Mouse (Mus musculus) adrenal gland, postnatal 10 days (tissue): Measurements from ENCODE around the gene Nbeal2. TPM values are rescaled to one million over a fixed set of nuclear protein-coding genes. Genes with fewer than 3 reads are reported as not detected.

Experiments used
- DNase-seq: peaks from one replicate; pipeline ENCODE4 v3.0.0; 2021; ENCODE audit warnings: mixed read lengths
- total RNA-seq, 2 experiments: library from RNA; stranded (reverse); gene quantifications; 2 replicates each; pipeline ENCODE4 v1.2.3; 2021

Gene Nbeal2
- total RNA-seq, 2 experiments from 2014 or later = 8.2 to 12.0 TPM

- no peak for DNase-seq
Measured at GRCm38 (mm10) chr9:110676492-110676911, 22.5 kb upstream of the Nbeal2 start.

- DNase-seq = no peak
Measured at GRCm38 (mm10) chr9:110673107-110673752, 19.3 kb upstream of the Nbeal2 start.

GRCm38 (mm10) chr9:110672462-110673106, 18.6 kb upstream of the Nbeal2 start:
- DNase-seq = no peak

DNA sequence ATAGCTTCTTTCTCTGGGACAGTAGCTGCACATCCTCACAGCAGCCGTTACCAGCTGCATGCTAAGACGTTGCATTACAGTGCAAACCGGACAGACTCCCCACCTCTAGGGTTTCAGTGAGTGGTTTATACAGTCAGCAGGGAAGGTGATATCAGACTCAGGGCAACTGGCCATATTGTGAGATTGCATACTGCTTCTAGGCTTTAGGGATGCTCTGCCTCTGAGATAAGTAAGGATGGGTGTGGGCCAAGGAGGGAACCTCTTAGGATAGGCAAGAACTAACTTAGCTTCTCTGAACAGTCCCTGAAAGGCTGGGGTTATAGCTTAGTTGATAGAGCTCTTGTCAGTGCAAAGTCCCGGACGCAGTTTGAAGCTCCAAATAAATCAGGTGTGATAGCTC, 15.8 kb upstream of the Nbeal2 start:
- DNase-seq = no peak

- DNase-seq = no peak
Measured at GRCm38 (mm10) chr9:110668601-110669293, 14.8 kb upstream of the Nbeal2 start.

- no peak for DNase-seq
Measured at GRCm38 (mm10) chr9:110667219-110667836, 13.4 kb upstream of the Nbeal2 start.

DNA sequence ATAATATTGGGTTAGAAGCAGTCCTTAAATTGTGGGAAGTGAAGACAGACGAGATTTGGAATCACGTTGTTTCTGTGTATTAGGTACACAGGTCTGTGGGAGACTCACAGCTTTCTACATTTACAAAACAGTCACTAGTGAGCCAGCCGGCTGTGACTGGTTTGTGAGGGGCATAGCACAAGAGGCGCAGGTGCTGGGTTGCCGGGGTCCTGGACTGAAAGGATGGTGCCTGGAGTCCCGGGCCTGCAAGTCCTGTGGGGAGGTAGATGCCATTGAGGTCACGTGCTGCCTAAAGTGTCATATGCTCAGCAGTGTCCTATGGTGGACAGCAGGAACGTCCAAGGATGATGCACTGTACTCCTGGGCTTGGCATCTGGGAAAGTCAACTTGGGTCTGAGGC, 12.4 kb upstream of the Nbeal2 start:
- no peak for DNase-seq

DNA sequence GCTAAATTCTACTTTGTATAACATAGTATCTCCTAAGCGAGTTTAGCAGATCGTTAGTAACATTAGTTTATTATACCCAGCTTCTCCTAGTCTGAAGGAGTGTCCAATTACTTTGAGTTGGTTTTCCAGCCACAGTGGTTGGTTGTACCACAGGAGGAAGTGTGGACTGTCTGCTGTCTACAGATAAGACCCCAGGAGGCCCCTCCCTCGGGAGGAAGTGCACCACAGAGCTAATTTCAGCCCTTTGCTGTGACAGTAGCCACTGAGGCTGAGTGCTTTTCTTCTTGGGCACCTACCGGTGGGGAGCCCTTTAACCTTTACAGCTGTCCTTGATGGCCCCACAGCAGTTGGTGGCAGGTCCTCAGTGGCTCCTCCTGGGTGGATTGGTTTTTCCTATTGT, 12.0 kb upstream of the Nbeal2 start:
- no peak for DNase-seq

DNA sequence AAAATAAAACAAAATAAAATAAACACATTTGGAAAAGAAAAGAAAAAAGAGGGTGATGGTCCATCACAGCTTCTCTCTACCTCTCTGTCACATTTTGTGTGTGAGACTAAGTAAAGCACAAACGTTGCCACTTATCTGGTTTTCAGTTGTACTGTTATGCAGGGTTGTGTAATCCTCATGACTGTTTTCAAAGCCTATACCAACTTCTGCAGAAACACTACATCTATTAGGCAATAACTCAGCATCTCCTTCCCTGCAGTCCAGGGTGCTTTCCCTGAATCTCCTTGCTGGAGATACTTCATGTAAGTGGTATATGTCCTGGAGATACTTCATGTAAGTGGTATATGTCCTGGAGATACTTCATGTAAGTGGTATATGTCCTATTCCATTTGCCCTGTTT, 8.9 kb upstream of the Nbeal2 start:
- no peak for DNase-seq

DNA sequence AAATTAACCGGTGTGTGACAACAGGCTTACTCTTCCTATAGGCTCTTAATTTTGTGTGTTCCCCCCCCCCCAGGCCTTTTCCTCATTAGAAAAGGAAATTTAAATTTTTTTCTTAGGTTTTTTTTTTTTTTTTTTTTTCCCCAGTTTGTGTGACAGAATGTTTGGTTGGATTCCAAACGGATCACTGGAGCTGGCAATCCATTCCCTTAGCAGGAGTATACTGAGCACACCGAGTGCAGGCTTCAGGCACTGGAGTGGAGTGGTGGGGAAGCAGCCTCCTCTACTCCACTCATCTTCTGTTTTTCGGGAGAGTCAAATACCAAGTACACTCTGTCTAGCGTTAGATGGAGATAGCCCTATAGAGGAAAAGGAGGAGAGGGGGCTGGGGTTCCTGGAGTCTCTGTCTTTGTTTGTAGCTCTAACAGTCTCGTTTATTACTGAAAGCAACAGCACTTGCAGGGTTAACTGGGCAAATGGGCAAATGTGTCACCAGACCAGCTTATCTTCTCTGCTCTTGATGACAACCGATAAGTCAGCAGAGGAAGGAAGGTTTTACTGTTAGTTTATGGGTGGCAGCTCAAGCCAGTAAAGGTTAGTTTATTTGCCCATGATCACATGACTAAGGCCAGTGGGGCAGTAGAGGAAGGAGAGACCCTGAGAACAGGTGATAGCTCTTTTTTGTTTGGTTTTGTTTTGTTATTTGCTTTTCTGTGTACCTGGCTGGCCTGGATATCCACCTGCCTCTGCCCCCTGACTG, 7.1 kb upstream of the Nbeal2 start:
- no peak for DNase-seq

GRCm38 (mm10) chr9:110660208-110660607, 6.2 kb upstream of the Nbeal2 start:
- no peak for DNase-seq

DNA sequence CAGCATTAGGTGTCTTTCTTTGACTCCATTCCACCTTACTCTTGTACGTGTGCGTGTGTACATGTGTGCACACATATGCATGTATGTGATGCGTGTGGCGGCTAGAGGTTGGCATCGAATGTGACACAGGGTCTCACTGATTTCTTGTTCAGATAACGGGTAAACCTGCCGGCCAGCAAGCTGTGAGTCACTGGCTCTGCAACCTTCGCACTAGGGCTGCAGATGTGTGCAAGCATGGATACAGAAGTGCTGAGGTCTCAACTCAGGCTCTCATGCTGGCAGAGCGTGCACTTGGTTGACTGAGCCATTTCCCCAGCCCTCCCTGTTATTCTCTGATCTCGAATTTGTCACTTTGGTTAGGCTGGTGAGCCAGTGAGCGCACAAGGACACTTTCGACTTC, 5.6 kb upstream of the Nbeal2 start:
- DNase-seq = no peak

DNA sequence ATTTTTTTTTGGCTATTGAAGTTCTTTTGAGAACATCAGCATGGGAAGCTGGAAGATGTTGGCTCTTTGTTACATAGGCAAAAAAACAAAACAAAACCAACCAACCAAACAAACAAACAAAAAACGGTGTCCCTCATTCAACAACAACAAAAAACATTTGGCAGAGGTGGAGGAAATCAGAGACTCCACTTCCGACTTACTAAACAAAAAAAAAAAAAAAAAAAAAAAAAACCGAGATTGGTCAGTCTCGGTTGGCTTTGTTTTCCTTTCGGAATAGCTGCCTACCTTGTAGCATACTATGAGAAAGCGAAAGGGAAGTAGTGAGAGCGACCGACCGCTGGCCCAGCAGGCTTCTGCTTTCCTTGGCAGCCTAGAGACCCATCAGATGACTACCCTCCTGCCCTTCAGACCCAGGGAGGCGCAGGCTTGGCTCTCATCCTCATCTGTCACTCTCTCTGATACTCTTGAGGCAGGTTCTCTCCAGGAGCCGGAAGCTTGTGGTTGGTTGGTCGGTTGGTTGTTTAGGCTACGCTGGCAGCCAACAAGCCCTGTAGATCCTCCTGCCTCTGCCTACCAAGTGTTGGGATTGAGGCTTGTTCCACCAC, 3.6 kb upstream of the Nbeal2 start:
- peak; percentile 49 for DNase-seq

DNA sequence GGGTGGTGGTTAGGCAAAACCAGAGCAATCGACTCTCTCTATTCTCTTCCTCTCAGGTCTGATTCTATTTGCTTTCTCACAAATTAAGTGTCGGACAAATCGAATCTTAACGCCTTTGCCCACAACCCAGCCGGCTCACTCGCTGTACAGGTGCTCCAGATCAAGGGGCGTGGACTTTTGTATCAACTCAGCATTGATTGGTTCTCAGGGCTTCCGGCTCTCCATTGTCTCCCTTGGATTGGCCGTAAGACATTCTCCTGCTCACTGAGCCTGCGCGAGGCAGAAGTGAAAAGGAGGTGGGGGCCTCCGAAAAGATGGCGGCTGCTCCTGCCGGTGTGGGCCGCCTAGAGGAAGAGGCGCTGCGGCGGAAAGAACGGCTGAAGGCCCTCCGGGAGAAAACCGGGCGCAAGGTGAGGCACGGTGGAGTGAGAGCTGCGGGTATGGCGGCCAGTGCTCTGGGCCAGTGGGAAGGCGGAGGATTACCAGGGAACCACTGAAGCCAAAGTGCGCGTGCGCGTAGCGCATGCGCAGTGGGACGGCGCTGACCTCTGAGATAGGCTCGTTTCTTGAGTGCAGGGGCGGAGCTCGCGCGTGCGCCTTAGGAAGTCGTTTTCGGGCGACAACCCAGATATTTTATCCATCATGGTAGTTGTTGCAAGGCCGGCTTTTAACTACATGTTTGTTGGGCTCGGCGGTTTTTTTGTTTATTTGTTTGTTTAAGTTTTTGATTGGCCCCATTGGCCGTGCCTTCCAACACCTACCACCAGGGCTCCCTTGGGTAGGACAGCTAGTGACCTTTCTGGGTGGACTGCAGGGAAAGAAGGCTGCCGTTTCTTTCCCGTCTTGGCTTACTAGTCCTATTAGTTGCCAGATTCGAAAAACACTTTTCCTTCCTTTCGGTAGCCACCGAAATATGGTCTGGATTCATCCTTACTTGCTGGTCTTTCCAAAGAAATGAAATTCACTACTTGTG, 2.6 kb upstream of the Nbeal2 start, which contains the start of gene Ccdc12:
Gene Ccdc12, plus strand, starts transcription at position 255 of the 973 bp plus-strand sequence.
- peak; percentile 94 for DNase-seq

DNA sequence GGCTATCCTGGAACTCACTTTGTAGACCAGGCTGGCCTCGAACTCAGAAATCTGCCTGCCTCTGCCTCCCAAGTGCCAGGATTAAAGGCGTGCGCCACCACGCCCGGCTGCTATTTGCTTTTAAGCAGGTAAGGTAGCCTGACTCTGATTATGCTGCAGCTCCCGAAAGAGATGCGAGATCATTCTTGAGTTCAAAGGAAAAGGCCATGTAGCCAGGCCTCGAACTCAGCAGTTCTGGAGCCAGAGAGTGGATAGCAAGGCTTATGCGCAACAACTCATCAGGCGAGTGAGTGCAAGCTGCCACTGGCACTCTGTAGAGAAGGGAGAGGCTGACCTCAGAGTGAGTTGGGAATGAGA, 1.7 kb upstream of the Nbeal2 start:
- DNase-seq = no peak

GRCm38 (mm10) chr9:110654726-110655650, 1.0 kb upstream of the Nbeal2 start:
- DNase-seq = no peak

DNA sequence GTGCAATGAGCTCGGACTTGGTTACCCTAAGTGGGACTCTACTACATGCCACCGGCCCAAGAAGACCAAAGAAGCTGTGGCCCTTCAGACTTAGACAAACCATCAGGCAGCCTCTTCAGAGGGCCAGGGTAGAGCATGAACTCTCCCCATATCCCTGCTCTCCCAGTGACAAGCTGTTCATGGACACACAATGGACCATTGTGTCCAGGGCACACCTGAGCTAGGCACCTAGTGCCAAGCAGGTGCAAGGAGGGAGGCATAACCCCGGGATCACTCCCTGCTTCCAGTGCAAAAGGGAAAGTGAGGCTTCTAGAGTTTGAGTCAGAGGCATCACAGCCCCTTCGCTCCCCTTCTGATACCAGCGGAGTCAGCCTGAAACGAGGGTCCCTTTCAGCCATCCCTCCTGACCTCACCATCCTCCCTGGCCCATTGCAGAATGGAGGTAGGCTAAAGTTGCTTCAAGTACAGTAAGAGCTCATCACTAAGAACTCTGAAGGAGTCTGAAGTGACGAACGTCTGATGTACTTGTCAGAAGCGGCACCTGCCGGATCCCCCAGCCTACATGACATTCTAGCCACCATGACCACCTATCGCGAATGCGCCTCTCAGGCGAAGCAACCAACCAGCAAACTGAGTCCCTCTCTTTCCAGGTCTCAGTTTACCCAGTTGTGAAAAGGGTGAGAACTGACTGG, 852 bp downstream of the Nbeal2 start:
- no peak for DNase-seq

- peak; percentile 51 for DNase-seq
Measured at GRCm38 (mm10) chr9:110651931-110652722, 1.8 kb downstream of the Nbeal2 start.
